Mouse (Mus musculus) embryo, embryonic 11.5 days (tissue): ENCODE data around the gene Tcl1.
"Not testable (repeated sequence)": the region's sequence is repeated elsewhere in the genome, so short reads cannot be mapped to it uniquely, and the experiment has no call there.

Experiments used
- DNase-seq: peaks from one replicate; pipeline ENCODE4 v3.0.0-alpha.2; 2012; ENCODE audit warnings: low read depth, low spot score

The Tcl1 gene

DNA sequence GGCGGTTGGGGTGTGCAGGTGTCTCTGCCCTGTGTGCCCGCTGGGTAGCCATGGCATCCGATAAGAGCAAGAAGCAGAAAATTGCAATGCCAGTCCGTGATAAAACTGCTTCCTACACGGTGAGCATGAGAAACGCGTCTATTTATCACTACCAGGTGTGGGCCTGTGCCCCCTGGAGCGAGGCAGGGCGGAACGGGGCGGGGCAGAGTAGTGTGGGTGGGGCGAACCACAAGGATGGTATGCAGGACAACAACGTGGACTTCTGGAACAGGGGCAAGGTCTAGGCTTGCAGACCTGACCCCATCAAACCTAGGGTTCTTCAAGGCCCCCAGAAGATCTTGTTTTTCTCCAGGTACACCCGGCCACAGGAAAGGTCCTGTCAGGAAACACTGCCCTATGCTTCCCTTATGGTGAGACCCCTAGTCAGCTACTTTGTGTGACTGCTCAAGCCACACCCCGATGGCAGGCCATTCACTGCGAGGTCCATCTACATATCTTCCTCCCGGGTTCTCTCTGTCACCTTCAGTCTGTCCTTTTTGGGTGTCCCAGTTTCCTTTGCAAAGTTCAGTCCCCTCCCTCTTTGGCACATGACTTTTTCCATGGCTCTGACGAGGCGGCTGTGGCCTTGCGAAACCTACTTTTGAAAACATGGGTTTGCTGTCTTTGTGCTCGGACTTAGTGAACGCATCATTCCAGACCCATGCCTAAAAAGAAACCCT lies at the start of gene Tcl1:
Gene Tcl1 (minus strand): TSS at position 193 of the 719 bp plus-strand sequence.
- no peak for DNase-seq

DNA sequence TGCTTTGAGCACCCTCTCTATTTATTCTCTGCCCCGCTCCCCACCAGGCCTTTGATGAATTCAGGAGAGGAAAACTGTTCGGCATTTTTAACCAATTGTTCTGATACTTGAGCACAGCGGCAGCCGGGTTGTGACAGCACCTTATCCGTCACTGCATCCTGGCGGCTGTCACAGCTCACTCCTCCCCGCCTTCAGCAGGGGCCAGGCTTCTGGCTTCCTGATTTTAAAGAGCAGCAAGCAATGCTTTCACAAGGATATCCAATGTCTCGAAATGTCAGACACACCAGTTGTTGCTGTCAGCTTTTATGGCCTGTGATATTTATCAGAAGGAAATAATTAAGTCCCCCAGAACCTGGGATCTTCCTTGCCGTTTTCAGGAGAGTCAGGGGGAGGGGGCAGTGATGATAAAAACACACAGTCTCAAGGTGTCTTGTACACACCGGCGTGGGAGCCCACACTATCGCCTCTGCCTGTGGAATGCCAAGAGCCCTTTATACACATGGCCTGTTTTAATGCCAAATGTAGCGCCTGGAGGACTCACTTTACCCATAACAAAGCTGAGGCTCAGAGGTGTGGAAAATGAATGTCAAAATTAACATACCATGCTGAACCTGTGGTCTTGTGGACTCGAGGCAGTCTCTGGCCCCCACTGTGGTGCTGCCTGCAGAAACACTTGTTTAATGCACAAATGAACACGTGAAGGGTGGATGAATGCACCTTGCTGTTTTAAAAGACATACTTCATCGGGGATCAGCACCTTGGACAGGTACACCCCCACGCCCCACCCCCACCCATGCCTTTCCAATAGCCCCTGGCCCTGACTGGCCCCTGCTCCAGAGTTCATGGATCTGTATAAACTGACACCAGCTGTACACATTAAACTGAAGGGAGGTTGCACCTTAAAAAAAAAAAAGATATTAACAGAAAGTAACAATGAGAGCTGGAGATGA lies 48.7 kb upstream of the Tcl1 start:
- DNase-seq = no peak

DNA sequence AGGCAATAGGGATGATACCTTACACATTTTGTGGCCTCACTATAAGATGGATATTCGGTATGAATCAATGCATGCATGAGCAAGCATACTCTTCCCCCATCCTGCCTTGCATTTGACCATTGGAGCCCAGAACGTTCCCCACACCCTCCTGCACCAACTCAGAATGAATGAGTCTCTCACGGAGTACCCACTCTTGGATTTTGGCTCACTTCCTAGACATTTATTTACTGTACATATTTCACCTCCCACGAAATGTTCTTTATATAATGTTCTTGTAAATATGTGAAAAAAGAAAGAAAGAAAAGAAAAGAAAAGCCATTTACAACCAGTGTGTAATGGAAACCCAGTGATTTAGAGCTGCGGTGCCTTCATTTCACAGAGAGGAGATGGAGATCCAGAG lies 44.5 kb upstream of the Tcl1 start:
- DNase-seq = no peak

DNA sequence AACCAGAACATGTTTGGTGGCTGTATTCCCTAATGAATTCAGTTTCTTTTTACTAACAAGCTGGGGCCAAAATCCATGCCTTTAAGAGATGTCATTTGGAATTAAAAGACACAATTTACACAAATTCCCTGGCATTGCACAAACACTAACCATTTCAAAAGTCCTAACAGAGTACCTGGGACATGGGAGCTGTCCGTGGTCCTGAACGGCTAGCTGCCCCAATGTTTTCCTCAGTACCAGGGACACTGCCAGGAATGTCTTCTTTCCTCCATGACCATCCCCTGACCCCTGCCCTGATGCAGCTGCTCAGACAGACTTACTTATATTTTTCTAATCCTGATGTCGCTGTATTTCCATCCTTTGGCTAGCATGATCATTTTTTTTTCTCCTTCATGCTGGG lies 43.5 kb upstream of the Tcl1 start:
- DNase-seq = peak; percentile 65

DNA sequence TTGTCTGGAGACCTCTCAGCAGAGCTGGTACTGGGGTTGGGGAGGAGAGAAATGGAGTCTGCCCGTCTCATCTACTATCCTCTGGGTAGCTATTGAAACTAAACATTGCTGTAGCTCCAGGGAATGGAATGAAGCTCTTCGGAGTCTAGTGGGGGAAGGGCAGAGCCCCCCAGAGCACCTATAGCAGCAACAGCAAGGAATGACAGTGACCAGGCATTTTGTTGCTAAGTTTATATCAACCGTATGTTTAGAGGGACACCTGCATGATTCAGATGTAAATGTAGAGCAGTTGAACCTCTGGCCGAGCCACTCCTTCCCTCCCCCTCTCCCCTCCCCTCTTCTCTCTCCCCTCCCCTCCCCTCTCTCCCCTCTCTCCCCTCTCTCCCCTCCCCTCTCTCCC lies 36.6 kb upstream of the Tcl1 start:
- DNase-seq = no peak

DNA sequence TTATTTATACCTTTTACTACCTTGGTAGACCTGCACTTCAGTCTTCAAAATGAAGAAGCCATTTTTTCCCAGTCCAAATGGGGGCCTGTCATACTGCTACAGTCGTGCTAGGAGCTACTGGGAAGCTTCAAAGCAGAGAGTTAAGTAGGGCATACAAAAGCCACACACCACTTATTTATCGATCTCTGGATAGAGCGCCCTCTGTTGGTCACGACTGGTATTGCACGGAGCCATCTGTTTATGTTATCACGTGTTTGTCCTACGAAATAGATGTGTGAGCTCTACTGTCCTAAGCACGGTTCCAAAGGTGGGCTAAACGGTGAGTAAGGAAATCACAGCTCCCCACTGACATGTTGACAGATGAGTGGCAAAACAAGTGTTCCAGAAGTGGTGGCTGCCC lies 36.2 kb upstream of the Tcl1 start:
- DNase-seq = no peak

DNA sequence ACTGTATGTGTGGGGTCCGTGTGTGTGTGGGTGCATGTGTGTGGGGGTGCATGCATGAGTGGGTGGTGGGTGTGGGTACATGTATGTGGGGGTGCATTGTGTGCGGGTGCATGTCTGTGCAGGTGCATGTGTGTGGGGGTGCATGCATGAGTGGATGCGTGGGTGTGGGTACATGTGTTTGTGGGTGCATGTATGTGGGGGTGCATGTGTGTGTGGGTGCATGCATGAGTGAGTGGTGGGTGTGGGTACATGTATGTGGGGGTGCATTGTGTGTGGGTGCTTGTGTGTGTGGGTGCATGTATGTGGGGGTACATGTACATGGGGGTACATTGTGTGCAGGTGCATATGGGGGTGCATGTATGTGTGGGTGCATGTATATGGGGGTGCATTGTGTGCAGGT lies 31.2 kb upstream of the Tcl1 start:
- no peak for DNase-seq

DNA sequence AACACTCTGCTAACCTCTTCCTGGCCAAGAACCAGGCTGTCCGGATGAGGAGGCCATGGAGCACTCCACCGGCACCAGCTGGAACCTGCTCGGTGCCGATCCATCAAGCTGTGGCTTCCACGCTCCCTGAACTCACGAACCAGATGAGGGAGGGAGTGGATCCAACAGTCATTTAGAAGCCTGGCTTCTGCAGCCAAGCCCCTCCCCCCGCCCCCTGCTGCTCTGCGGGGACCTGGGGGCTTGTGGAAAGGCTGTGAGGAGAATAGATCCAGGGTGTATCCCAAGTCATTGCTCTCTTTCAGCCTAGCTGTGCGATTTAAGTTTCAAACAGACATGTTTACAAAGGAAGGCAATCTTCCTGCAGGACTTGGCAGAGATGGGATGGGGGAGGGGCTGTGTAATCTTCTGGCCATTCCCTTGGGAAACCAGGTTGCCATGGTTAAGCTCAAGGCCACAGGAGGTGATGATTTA lies 26.2 kb upstream of the Tcl1 start:
- peak; percentile 17 for DNase-seq

DNA sequence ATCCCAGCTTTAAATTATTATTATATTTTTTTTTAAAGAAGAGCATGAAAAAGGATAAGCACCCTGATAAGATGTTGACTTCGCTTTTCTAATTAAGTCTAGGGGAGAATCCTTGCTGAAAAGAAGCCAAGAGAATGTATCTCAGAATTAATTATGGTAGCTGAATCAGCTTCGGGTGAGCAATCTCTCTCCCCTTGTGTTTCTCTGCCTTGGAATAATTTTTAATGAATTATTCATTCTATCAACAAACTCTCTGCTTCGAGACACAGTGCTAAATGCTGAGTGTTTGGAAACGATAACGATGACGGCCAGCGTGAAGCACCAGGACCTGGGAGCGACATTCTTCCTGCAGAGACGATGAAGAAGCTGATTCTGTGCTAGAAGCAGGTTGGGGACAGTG lies 16.5 kb upstream of the Tcl1 start:
- no peak for DNase-seq

DNA sequence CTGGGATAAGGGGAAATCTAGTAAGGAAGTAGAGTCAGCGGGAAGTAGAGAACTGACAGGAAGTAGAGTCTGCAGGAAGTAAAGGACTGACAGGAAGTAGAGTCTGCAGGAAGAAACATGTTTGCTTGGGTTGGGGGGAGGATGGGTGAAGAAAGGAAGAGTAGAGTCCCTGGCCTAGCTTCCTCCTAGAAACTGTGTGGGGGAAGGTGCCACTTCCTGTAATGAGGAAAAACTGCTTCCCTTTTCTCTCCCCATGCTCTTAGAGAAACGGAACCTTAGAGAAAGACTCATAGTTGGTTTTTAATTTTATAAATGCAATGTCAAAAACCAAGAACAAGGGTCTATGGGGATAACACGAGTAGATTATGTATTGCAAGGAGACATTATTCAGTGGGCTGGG lies 12.5 kb upstream of the Tcl1 start:
- no peak for DNase-seq

DNA sequence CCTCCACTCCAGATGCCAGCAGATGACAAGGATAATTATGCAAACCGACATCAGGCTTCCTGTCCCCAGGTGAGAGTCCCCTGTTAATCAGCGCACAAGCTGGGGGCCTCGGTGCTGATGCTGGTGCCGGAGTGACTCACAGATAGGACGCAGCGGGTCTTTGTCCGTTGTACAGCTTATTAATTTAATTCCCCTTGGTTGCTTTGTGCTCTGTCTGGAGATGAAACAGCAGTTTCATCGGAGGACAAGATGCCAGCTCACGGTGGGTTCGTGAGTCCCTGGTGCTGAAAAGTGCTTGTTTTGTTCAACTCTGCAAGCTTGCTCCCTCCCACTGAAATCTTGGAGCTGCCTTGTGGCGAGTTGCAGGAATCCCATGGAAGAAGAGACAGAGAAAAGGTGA lies 11.8 kb upstream of the Tcl1 start:
- no peak for DNase-seq

DNA sequence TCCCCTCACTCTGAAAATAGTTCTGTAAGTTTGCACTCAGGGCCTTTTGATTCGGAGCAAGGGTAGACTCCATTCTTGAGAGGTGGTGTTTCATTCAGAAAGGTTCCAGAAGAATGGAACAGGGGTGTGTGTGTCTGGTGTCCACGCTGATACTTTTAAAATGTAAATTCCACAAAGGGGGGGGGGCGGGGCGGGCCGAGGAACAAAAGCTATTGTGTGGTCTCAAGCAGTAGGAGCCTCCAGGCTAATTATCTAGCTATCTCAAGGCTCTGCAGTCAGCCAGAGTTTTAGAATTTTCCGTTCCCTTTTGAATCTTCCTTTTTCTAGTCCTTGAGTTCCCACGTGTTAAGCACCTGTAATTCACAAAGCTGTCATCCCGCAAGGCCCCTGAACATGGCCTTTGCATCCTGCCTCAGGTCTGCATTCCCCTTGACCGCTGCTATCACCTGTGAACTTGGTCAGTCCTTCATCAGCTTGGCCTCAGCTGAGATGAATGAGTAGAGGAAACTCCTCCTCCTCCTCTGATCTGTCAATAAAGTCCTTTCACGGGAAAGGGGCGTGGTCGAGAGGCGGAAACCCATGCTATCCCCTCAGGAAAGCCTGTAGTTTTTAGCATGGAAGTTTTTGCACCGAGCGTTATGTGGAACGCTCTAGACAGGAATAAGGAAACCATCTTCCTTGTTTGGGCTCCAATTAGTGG lies 2.2 kb upstream of the Tcl1 start:
- no peak for DNase-seq

DNA sequence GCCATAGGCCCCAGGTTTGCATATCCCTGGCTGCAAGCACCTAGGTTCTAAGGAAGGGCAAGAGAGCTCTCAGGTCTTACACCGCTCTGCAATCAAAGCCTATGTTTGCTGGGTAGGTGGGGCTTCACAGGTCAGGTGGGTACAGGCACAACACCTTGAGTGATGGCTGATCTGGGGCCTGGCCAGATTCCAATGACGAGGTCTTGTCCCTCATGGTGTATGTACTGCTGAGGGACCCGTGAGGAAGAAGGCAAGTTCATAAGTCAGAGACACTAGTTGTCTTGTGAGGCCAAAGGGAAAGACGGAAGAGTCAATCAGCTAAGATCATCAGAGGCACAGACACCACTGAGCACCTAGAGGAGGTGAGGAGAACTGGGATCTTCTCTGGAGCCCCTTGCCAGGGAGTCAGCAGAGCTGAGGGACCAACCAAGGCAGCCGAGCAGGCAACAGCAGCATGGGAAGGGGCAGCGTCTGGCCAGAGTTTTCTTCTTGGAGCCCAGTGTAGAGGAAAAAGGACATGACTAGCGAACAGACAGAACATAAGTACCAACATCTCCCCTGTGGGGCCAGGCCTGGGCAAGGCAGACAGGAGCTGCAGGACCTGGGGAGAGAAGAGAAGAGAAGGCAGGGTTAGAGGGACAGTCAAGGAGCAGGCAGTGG lies 5.4 kb downstream of the Tcl1 start:
- no peak for DNase-seq

DNA sequence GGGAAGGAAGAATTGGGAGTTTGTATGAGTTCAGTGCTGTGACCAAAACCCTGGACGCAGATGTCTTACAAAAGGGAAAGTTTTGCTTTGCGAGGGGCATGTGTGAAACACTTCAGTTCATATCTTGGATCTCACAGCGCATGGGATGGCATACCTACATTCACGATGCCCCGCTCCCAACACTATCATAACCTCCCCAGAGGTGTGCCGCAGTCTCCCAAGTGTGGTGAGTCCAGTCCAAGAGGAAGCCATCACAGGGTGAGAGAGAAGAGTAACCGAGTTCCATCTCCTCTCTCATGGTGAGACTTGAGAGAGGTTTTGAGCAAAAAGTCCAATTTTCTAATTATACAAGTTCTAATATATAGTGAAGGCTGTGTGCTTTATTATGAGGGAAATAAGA lies 13.4 kb downstream of the Tcl1 start:
- DNase-seq = no peak

DNA sequence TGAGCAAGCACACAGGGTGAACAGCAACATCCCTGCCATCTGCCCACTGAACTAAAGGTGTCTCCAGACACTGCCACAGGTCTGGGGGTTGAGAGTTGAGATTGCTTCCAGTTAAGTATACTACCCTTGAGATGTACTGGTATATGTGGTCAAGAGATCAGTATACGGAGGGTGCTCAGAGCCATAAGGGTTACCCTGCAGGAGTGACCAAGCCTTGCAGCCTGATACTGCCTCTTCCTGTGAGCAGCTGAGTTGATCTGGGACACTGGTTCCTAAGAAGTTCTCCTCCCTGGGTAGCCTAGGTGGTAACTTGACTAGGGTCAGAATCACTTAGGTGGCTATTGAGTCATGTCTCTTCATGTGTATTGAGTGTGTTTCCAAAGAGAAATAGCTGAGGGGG lies 14.2 kb downstream of the Tcl1 start:
- DNase-seq = no peak

DNA sequence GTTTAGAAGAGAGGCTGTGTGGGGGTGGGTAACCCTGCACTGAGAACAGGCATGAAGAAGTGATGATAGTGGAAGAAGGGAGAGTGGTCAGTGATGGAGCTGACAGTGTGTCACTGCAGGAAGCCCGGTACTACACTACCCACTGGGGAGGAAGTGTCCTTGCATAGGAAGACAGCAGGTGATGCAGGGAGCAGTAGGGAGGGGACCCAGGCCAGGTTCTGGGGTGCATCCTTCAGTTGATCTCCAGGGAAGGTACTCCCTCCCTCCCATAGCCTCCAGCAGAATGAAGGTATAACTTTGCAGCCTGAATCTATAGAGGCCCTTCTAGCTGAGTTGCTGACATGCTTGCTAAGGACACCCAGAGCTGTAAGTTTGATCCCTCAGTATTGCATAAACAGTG lies 15.5 kb downstream of the Tcl1 start:
- DNase-seq = no peak

DNA sequence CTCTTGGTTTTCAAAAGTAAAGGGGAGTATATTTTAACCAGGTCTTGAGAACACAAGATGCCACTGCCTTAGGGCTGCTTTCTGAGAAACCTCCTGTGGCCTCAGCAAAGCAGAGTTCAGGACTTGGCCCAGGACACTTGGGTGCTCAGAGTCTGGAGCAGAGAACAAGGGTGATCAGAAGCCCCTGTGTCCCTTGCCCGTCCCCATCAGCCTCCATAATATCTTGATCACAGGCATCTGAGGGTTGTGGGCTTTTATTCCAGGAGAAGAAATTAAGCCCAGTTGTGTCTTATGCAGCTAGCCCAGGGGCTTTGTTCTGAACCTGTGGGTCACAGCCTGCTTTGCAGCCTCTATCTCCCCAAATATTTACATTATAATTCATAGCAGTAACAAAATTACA lies 20.9 kb downstream of the Tcl1 start, which contains the start of gene Tcl1b4:
Gene Tcl1b4 (plus strand): TSS at position 301 of the 400 bp plus-strand sequence.
- DNase-seq = not testable (repeated sequence)

DNA sequence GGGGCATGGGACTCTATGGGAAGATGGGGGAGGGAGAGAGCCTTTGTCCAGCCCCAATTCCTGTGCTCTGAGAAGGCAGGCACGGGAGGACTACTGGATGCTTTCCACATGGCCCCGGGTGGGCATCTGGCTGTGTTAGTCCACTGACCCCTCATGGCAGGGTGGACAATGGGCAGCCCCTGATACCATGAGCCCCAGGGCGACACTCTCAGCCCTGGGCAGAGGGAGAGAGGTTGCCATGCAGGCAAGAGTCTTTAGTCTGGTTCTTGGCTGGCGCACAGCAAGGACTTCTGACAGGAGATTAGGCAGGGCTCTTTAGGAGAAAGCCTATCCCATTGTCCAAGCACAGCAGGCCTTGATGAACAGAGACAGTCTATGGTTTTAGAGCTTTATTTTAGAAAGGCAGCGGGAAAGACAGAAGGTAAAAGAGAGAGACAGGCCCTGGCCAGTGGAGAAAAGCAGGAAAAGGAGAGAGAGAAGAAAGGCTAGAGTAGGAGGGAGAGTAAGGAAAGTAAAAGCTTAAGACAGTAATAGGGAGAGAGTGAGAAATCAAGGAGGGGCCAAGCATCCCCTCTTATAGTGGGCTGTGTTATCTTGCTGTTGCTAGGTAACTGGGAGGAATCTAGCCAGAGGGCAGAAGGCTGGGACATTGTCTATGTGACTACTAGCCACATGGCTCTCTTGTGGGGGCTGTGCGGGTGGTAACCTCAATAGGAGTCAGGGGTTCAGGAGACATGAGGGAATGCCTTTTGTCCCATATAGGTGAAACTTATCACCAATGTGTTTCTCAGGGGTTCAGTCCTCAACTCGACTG lies 22.7 kb downstream of the Tcl1 start:
- not testable (repeated sequence) for DNase-seq

DNA sequence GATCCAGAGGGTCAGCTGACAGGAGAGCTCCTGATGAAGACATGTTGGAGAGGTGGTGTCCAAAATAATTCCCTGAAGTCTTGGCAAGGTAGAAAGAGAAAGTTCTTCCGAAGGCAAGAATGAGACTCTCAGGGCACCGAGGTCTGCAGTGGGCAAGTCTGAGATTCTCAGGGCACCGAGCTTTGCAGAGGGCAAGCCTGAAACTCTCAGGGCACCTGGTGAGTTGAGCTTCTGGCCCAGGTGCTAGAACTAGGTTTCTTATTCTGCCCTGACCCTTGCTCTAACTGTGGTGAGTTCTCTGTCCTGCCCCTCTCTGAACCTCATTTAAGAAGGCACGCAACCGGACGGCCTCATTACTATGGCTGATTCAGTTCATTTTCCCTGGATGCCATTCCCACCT lies 31.9 kb downstream of the Tcl1 start, which contains the start of gene Tcl1b3:
Gene Tcl1b3 (plus strand): TSS at position 301 of the 400 bp plus-strand sequence.
- DNase-seq = not testable (repeated sequence)

DNA sequence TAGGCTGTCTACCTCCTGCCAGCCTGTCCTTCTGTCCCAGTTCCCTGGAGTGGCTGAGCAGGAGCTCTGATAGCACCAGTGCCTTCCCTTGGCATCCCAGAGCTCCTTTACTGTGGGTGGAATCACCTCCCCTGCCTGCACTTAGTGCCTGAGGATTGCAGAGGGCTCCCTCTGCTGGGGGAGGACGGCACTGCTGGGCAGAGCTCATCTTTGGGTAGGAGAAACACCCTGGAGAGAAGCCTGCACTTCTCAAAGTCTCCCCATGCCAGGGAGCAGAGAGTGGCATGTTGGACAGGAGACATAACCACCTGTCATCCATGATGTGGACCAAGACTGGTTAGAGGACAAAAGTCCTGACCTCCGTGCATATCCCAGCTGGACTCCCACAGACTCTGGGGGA lies 33.6 kb downstream of the Tcl1 start:
- not testable (repeated sequence) for DNase-seq
